Mouse (Mus musculus) liver, adult 2 months (tissue): ENCODE results near the gene Brdt. TPM values are rescaled to one million over a fixed set of nuclear protein-coding genes. Genes with fewer than 3 reads are reported as not detected.
A peak's percentile ranks its signal among the peaks of the same experiment; 100 is the strongest.

Source experiments
- DNase-seq: peaks from one replicate; pipeline ENCODE4 v3.0.0-alpha.2; 2011; ENCODE audit warnings: low read depth, low spot score; ENCODE audit errors: extremely low read depth
- H3K27ac ChIP-seq: fragments of 200-500 bp; replicated peaks from 2 replicates; pipeline ENCODE4 v1.5.1; 2012; ENCODE audit warnings: low read depth, mild to moderate bottlenecking, control low read depth, inconsistent platforms, low read length; ENCODE audit not compliant: insufficient read depth
- H3K27me3 ChIP-seq: fragments of 200-500 bp; 2 replicates; pipeline ENCODE4 v1.6.1; 2012; ENCODE audit warnings: mild to moderate bottlenecking, moderate library complexity, low read length, inconsistent platforms; ENCODE audit not compliant: control insufficient read depth, insufficient read depth
- H3K36me3 ChIP-seq: fragments of 200-500 bp; 2 replicates; pipeline ENCODE4 v1.6.1; 2012; ENCODE audit warnings: low read length, inconsistent platforms; ENCODE audit not compliant: control insufficient read depth, insufficient read depth
- H3K4me1 ChIP-seq: fragments of 200-500 bp; 2 replicates; pipeline ENCODE4 v1.6.1; 2011; ENCODE audit warnings: low read length; ENCODE audit not compliant: control insufficient read depth, insufficient read depth
- H3K4me3 ChIP-seq: fragments of 200-500 bp; 2 replicates; pipeline ENCODE4 v1.5.1; 2011; ENCODE audit warnings: low read depth, mild to moderate bottlenecking, control low read depth, low read length, moderate library complexity; ENCODE audit not compliant: insufficient read depth
- H3K79me2 ChIP-seq: fragments of 200-500 bp; 2 replicates; pipeline ENCODE4 v1.6.1; 2012; ENCODE audit warnings: inconsistent platforms, mild to moderate bottlenecking, low read length, moderate library complexity; ENCODE audit not compliant: control insufficient read depth, insufficient read depth
- H3K9ac ChIP-seq: fragments of 200-500 bp; 2 replicates; pipeline ENCODE4 v1.6.1; 2012; ENCODE audit warnings: low read depth, mild to moderate bottlenecking, control low read depth, inconsistent platforms, low read length
- CTCF ChIP-seq: fragments of 200-500 bp; IDR thresholded peaks from 2 replicates; pipeline ENCODE4 v1.5.1; 2011; ENCODE audit warnings: low read depth, low read length, control low read depth
- POLR2A ChIP-seq: fragments of 200-500 bp; IDR thresholded peaks from 2 replicates; pipeline ENCODE4 v1.6.1; 2011; ENCODE audit warnings: low read length, control low read depth; ENCODE audit not compliant: insufficient read depth; ENCODE audit errors: extremely low read depth
- WGBS: fragments of 180-500 bp; shearing (Covaris S2); methylation state at CpG from one replicate; pipeline ENCODE4 v1.1.7; 2018; 5-methylcytosine and 5-hydroxymethylcytosine counted together
- polyA plus RNA-seq: library from polyadenylated mRNA; depleted of rRNA; stranded (reverse); fragments of >200 nt; gene quantifications from 2 replicates; pipeline ENCODE4 v1.2.3, GENCODE M21; 2012
- total RNA-seq: library from RNA; depleted of rRNA; stranded (reverse); fragments of >200 nt; gene quantifications from 2 replicates; pipeline ENCODE4 v1.2.3, GENCODE M21; 2014

Gene Brdt
- total and polyA plus RNA-seq, 2 experiments, result 0.81 to 1.8 TPM

- TF ChIP-seq POLR2A, result no peak
- Histone ChIP-seq H3K27ac (no peak overlapping the region), H3K4me3 (no peak overlapping the region), H3K4me1 (no peaks in the 10 kb centered on the region), H3K27me3 (no peaks in the 10 kb centered on the region), H3K79me2 (no peaks in the 10 kb centered on the region), H3K36me3 (no peaks in the 10 kb centered on the region), H3K9ac (no peak overlapping the region)
- 71% methylated on average over 8 of the region's 8 CpGs for WGBS
- DNase-seq, result no peak
These were observed 35.7 kb upstream of the Brdt start for GRCm38 (mm10) chr5:107295061-107295816.

- Histone ChIP-seq H3K27ac (no peak overlapping the region), H3K4me3 (no peak overlapping the region), H3K9ac (no peak overlapping the region), H3K79me2 (no peaks in the 10 kb centered on the region), H3K4me1 (no peaks in the 10 kb centered on the region), H3K27me3 (no peaks in the 10 kb centered on the region), H3K36me3 (no peaks in the 10 kb centered on the region)
- WGBS, result 28% methylated on average over 16 of the region's 16 CpGs
- peak; percentile 66 for DNase-seq
- no peak for TF ChIP-seq POLR2A
- TF ChIP-seq CTCF, result no peak
These were observed 35.0 kb upstream of the Brdt start for GRCm38 (mm10) chr5:107295817-107296511.

- H3K79me2 ChIP-seq, result no peaks in the 10 kb centered on the region
- TF ChIP-seq POLR2A (no peak), CTCF (no peak)
- no peak overlapping the region for H3K4me3 ChIP-seq
- no peak overlapping the region for H3K27ac ChIP-seq
- no peaks in the 10 kb centered on the region for H3K36me3 ChIP-seq
- no peak overlapping the region for H3K9ac ChIP-seq
- H3K4me1 ChIP-seq, result no peaks in the 10 kb centered on the region
- WGBS, result 57% methylated on average over 9 of the region's 9 CpGs
- DNase-seq, result no peak
- no peaks in the 10 kb centered on the region for H3K27me3 ChIP-seq
These were observed 34.2 kb upstream of the Brdt start for GRCm38 (mm10) chr5:107296512-107297322.

- no peaks in the 10 kb centered on the region; the same call in 1 of the 2 replicates for H3K27me3 ChIP-seq
- no peak for TF ChIP-seq POLR2A
- DNase-seq, result no peak
- no peak overlapping the region for H3K4me3 ChIP-seq
- no peak overlapping the region for H3K9ac ChIP-seq
- H3K4me1 ChIP-seq, result no peaks in the 10 kb centered on the region
- WGBS, result 84% methylated on average over 11 of the region's 11 CpGs
- H3K36me3 ChIP-seq, result no peaks in the 10 kb centered on the region
- H3K79me2 ChIP-seq, result no peaks in the 10 kb centered on the region
- H3K27ac ChIP-seq, result no peak overlapping the region
These were observed 32.1 kb upstream of the Brdt start for GRCm38 (mm10) chr5:107298854-107299253.

- no peaks in the 10 kb centered on the region for H3K79me2 ChIP-seq
- H3K4me1 ChIP-seq, result no peaks in the 10 kb centered on the region
- no peaks in the 10 kb centered on the region for H3K36me3 ChIP-seq
- WGBS, result 43% methylated on average over 11 of the region's 11 CpGs
- no peak for DNase-seq
- no peaks in the 10 kb centered on the region; the same call in 1 of the 2 replicates for H3K27me3 ChIP-seq
- TF ChIP-seq CTCF (no peak), POLR2A (no peak)
- H3K27ac ChIP-seq, result no peak overlapping the region
- no peak overlapping the region for H3K4me3 ChIP-seq
- H3K9ac ChIP-seq, result no peak overlapping the region
These were observed 27.6 kb upstream of the Brdt start for GRCm38 (mm10) chr5:107303350-107303861.
